Mouse (Mus musculus) embryonic facial prominence, embryonic 10.5 days (tissue): ENCODE results near the gene Serpina5. TPM values are rescaled to one million over a fixed set of nuclear protein-coding genes. Genes with fewer than 3 reads are reported as not detected.

ENCODE experiments used
- DNase-seq: peaks from one replicate; pipeline ENCODE4 v3.0.0-alpha.2; 2017; ENCODE audit warnings: low spot score
- H3K27ac ChIP-seq: fragments of 300-500 bp; sonication (generic); replicated peaks from 2 replicates; pipeline ENCODE4 v1.5.1; 2016; ENCODE audit warnings: mild to moderate bottlenecking
- H3K27me3 ChIP-seq: fragments of 300-500 bp; sonication (generic); replicated peaks from 2 replicates; pipeline ENCODE4 v1.6.1; 2016; ENCODE audit warnings: low read depth, mild to moderate bottlenecking; ENCODE audit not compliant: poor library complexity, severe bottlenecking
- H3K36me3 ChIP-seq: fragments of 300-500 bp; sonication (generic); replicated peaks from 2 replicates; pipeline ENCODE4 v1.6.1; 2016; ENCODE audit warnings: mild to moderate bottlenecking, moderate library complexity
- H3K4me1 ChIP-seq: fragments of 300-500 bp; sonication (generic); 2 replicates; pipeline ENCODE4 v1.6.1; 2016
- H3K4me3 ChIP-seq: fragments of 300-500 bp; sonication (generic); 2 replicates; pipeline ENCODE4 v1.5.1; 2016; ENCODE audit warnings: mild to moderate bottlenecking, moderate library complexity
- H3K9me3 ChIP-seq: fragments of 300-500 bp; sonication (generic); 2 replicates; pipeline ENCODE4 v1.6.1; 2016; ENCODE audit warnings: mild to moderate bottlenecking
- WGBS: fragments of 180-500 bp; shearing (Covaris S2); methylation state at CpG from one replicate; pipeline ENCODE4 v1.1.7; 2016; 5-methylcytosine and 5-hydroxymethylcytosine counted together
- polyA plus RNA-seq: library from polyadenylated mRNA; unstranded; fragments of >200 nt; fragmentation: Nextera tagmentation; extraction: Ambion mirVana; gene quantifications from 2 replicates; pipeline ENCODE4 v1.2.1, GENCODE M21; 2016

Serpina5 gene
- polyA plus RNA-seq, 1 experiment from 2014 or later = not detected

- Histone ChIP-seq H3K36me3 (no peaks in the 10 kb centered on the region), H3K4me3 (no peak overlapping the region), H3K27me3 (no peaks in the 10 kb centered on the region), H3K4me1 (no peaks in the 10 kb centered on the region), H3K9me3 (no peaks in the 10 kb centered on the region), H3K27ac (no peak overlapping the region)
- WGBS = 90% methylated on average over 4 of the region's 4 CpGs
- peak; percentile 2 for DNase-seq
These were observed 39.7 kb downstream of the Serpina5 start for GRCm38 (mm10) chr12:104140543-104141103.

DNA sequence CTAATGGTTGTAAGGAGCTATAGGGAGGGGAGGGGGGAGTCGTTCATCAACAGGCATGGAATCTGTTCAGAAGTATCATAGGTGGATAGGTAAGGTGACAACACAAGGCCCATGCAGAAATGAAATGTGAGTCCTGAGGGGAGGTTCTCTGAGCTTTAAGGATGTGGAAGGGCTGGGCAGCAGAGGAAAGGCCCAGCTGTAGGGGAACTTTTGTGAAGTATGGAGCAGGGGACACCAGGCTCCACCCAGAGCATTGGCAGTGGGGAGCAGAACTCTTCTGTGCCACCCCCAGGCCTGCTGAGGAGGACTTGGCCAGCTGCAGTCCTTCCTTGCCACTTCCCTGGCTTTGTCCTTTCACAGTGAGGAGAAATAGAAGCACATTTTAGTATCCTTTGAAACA is 40.6 kb downstream of the Serpina5 start:
- no peaks in the 10 kb centered on the region for H3K36me3 ChIP-seq
- H3K27me3 ChIP-seq = no peaks in the 10 kb centered on the region
- WGBS = 81% methylated on average over 1 of the region's 1 CpGs
- no peak overlapping the region for H3K4me3 ChIP-seq
- DNase-seq = no peak
- no peak overlapping the region for H3K27ac ChIP-seq
- H3K9me3 ChIP-seq = no peaks in the 10 kb centered on the region
- no peaks in the 10 kb centered on the region for H3K4me1 ChIP-seq

GRCm38 (mm10) chr12:104142427-104142826 is 41.5 kb downstream of the Serpina5 start:
- no peak overlapping the region for H3K4me3 ChIP-seq
- H3K27me3 ChIP-seq = no peaks in the 10 kb centered on the region
- no peak for DNase-seq
- no peaks in the 10 kb centered on the region for H3K4me1 ChIP-seq
- WGBS = 58% methylated on average over 1 of the region's 1 CpGs
- H3K36me3 ChIP-seq = no peaks in the 10 kb centered on the region
- no peaks in the 10 kb centered on the region for H3K9me3 ChIP-seq
- H3K27ac ChIP-seq = no peak overlapping the region

DNA sequence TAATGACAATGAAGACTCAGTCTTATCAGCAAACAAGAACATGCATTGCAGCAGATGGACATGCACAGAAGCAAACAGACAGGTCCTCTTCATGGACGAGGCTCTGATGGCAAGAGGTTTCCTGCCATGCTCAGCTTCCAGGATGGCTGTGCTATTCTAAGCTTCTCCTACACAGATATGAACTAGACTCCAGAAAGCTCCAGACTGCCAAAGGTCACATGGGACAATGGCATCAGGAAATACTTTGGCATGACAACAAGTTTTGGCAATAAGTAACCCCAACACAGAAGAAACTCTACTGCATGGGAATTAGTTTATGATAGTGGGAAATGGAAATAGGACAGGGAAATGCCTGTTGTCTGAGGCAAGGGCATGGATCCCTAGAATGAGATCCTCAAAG is 42.4 kb downstream of the Serpina5 start:
- no peak for DNase-seq
- no peaks in the 10 kb centered on the region for H3K9me3 ChIP-seq
- H3K27me3 ChIP-seq = no peaks in the 10 kb centered on the region
- no peak overlapping the region for H3K4me3 ChIP-seq
- WGBS = 81% methylated on average over 1 of the region's 1 CpGs
- no peak overlapping the region for H3K27ac ChIP-seq
- no peaks in the 10 kb centered on the region for H3K36me3 ChIP-seq
- H3K4me1 ChIP-seq = no peaks in the 10 kb centered on the region

DNA sequence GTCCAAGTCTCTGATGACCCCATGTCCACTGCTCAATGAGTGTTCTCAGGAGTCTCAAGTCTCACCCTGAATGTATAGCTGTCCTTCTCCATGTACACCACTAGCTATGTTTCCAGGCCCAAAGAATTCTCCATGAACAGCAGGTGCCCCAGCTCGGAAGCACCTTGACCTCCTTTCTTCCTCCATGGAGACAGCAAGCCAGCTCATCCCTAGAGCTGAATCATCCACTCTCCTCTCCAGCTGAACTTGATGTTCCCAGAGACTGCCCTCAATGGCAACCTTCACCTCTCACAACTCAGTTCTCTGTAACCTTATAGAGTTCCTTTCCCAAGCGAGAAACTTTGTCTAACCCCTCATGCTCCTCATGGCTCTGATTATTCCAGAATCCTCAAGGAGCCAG is 44.7 kb downstream of the Serpina5 start:
- Histone ChIP-seq H3K4me1 (no peaks in the 10 kb centered on the region), H3K4me3 (no peak overlapping the region), H3K27ac (no peak overlapping the region), H3K27me3 (no peaks in the 10 kb centered on the region), H3K36me3 (no peaks in the 10 kb centered on the region), H3K9me3 (no peaks in the 10 kb centered on the region)
- WGBS = 87% methylated on average over 2 of the region's 2 CpGs
- DNase-seq = no peak

- no peaks in the 10 kb centered on the region for H3K9me3 ChIP-seq
- 81% methylated on average over 2 of the region's 2 CpGs for WGBS
- H3K36me3 ChIP-seq = no peaks in the 10 kb centered on the region
- H3K4me1 ChIP-seq = no peaks in the 10 kb centered on the region
- H3K27ac ChIP-seq = no peak overlapping the region
- H3K4me3 ChIP-seq = no peak overlapping the region
- DNase-seq = peak; percentile 2
- H3K27me3 ChIP-seq = no peaks in the 10 kb centered on the region
These were observed 51.1 kb downstream of the Serpina5 start for GRCm38 (mm10) chr12:104151989-104152388.

DNA sequence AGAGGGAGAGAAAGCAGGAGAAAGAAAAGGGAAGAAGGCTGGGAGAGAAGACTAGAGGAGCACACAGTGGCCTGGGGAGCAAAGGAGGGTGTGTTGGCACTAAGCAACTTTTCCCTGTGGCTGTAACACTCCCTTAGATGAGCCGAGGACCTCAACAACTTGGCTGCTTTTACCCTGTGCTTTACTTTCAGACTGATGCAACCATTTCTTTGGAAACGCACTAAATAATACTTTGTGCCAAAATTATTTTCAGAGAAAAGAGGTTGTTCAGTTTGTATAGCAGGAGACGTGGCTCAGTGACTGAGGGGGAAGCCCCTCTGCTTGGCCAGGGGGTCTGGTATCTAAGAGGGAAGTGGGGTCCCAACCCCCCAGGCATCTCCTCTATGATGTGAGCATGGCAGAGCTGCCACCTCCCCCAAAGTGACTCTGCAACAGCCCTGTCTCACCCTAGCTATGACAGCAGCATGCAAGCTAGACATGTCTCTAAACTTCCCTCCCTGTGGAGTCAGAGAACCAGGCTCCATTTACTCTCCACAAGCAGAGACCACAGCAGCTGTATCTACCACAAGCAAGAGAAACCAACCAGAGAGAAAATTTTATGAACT is 52.2 kb downstream of the Serpina5 start:
- H3K9me3 ChIP-seq = no peaks in the 10 kb centered on the region
- no peak overlapping the region for H3K27ac ChIP-seq
- 86% methylated on average over 3 of the region's 3 CpGs for WGBS
- H3K4me3 ChIP-seq = no peak overlapping the region
- no peaks in the 10 kb centered on the region for H3K27me3 ChIP-seq
- H3K4me1 ChIP-seq = no peaks in the 10 kb centered on the region
- peak; percentile 1 for DNase-seq
- H3K36me3 ChIP-seq = no peaks in the 10 kb centered on the region

- peak; percentile 6 for DNase-seq
These were observed 52.7 kb downstream of the Serpina5 start, which contains the start of gene Serpina3c for GRCm38 (mm10) chr12:104153656-104154055. Gene Serpina3c (minus strand): TSS chr12:104153870.

More at GRCm38 (mm10) chr12:104153656-104154055, 52.7 kb downstream of the Serpina5 start, which contains the start of gene Serpina3c:
- Histone ChIP-seq H3K27me3 (no peaks in the 10 kb centered on the region), H3K4me3 (no peak within 1 kb of the TSS), H3K36me3 (no peaks in the 10 kb centered on the region), H3K27ac (no peak within 1 kb of the TSS), H3K9me3 (no peaks in the 10 kb centered on the region), H3K4me1 (no peaks in the 10 kb centered on the region)
- WGBS = 92% methylated on average over 2 of the region's 2 CpGs

Other genes with a start within 250 kb of the Serpina5 start
- gene Serpina1a, start 237.6 kb upstream of the Serpina5 start, polyA plus RNA-seq = not detected in 2 replicates
- gene Serpina1c, start 196.2 kb upstream of the Serpina5 start, polyA plus RNA-seq = not detected in 2 replicates
- not detected in 2 replicates for gene Serpina1e, start 142.1 kb upstream of the Serpina5 start, polyA plus RNA-seq
- not detected in 2 replicates for gene Serpina11, start 111.2 kb upstream of the Serpina5 start, polyA plus RNA-seq
- gene Serpina9, start 87.4 kb upstream of the Serpina5 start, polyA plus RNA-seq = not detected in 2 replicates
- not detected in 2 replicates for gene Serpina12, start 56.7 kb upstream of the Serpina5 start, polyA plus RNA-seq
- gene Serpina3a, start 11.6 kb downstream of the Serpina5 start, polyA plus RNA-seq = not detected in 2 replicates
- not detected in 2 replicates for gene Serpina3b, start 26.9 kb downstream of the Serpina5 start, polyA plus RNA-seq
- not detected in 2 replicates for gene Serpina3c, start 52.8 kb downstream of the Serpina5 start, polyA plus RNA-seq
- 0.11 and 0.14 TPM in 2 replicates for gene Serpina3f, start 113.4 kb downstream of the Serpina5 start, polyA plus RNA-seq
- gene Serpina3g, start 135.1 kb downstream of the Serpina5 start, polyA plus RNA-seq = 0.08 and 0.24 TPM in 2 replicates
- 0.23 and 0.24 TPM in 2 replicates for gene Serpina3i, start 162.0 kb downstream of the Serpina5 start, polyA plus RNA-seq
- gene Serpina3j, start 213.4 kb downstream of the Serpina5 start, polyA plus RNA-seq = not detected in 2 replicates
- not detected in 2 replicates for gene Serpina3k, start 237.4 kb downstream of the Serpina5 start, polyA plus RNA-seq
- gene Serpina3m, start 237.4 kb downstream of the Serpina5 start, polyA plus RNA-seq = not detected in 2 replicates